Mouse (Mus musculus): ENCODE measurements around the gene C2cd4b.

C2cd4b gene

GRCm38 (mm10) chr9:67774201-67774600 is 15.0 kb downstream of the C2cd4b start:
- peak; percentile 85 for DNase-seq (ENCODE audit: low spot score)

GRCm38 (mm10) chr9:67778553-67778952 is 19.3 kb downstream of the C2cd4b start:
- DNase-seq (ENCODE audit: low spot score): no peak

GRCm38 (mm10) chr9:67782786-67783185 is 23.5 kb downstream of the C2cd4b start:
- DNase-seq (ENCODE audit: low spot score): no peak

GRCm38 (mm10) chr9:67783464-67783863 is 24.2 kb downstream of the C2cd4b start:
- no peak for DNase-seq (ENCODE audit: low spot score)

GRCm38 (mm10) chr9:67783925-67784324 is 24.7 kb downstream of the C2cd4b start:
- no peak for DNase-seq (ENCODE audit: low spot score)

GRCm38 (mm10) chr9:67786311-67786710 is 27.1 kb downstream of the C2cd4b start:
- no peak for DNase-seq (ENCODE audit: low spot score)

GRCm38 (mm10) chr9:67787671-67788070 is 28.4 kb downstream of the C2cd4b start:
- DNase-seq (ENCODE audit: low spot score): no peak

GRCm38 (mm10) chr9:67792405-67792804 is 33.2 kb downstream of the C2cd4b start:
- no peak for DNase-seq (ENCODE audit: low spot score)

GRCm38 (mm10) chr9:67793501-67793900 is 34.3 kb downstream of the C2cd4b start:
- DNase-seq (ENCODE audit: low spot score): no peak

GRCm38 (mm10) chr9:67794216-67794615 is 35.0 kb downstream of the C2cd4b start:
- DNase-seq (ENCODE audit: low spot score): no peak

GRCm38 (mm10) chr9:67794668-67795067 is 35.4 kb downstream of the C2cd4b start:
- DNase-seq (ENCODE audit: low spot score): no peak

- DNase-seq (ENCODE audit: low spot score): no peak
Measured at GRCm38 (mm10) chr9:67795205-67795675, 36.0 kb downstream of the C2cd4b start.

GRCm38 (mm10) chr9:67799078-67799819 is 40.0 kb downstream of the C2cd4b start:
- DNase-seq (ENCODE audit: low spot score): no peak

GRCm38 (mm10) chr9:67802241-67802640 is 43.0 kb downstream of the C2cd4b start:
- peak; percentile 41 for DNase-seq (ENCODE audit: low spot score)

GRCm38 (mm10) chr9:67807000-67807399 is 47.8 kb downstream of the C2cd4b start:
- no peak for DNase-seq (ENCODE audit: low spot score)

GRCm38 (mm10) chr9:67810527-67810926 is 51.3 kb downstream of the C2cd4b start:
- DNase-seq (ENCODE audit: low spot score): no peak

Data from lung, postnatal 25 days (tissue).